Mouse (Mus musculus) spleen, adult 2 months (tissue): Measurements from ENCODE around the gene Slc46a3. TPM values are rescaled to one million over a fixed set of nuclear protein-coding genes. Genes with fewer than 3 reads are reported as not detected.

Source experiments
- DNase-seq, 2 experiments: peaks; one replicate each; pipeline versions ENCODE4 v3.0.0 to v3.0.0-alpha.2; 2012 to 2021; ENCODE audit warnings: low spot score in 2 of 2, low read depth in 1 of 2
- H3K27ac ChIP-seq: fragments of 200-500 bp; 2 replicates; pipeline ENCODE4 v1.5.1; 2012; ENCODE audit warnings: low read length, inconsistent platforms; ENCODE audit not compliant: insufficient read depth
- H3K27me3 ChIP-seq: fragments of 200-500 bp; 2 replicates; pipeline ENCODE4 v1.6.1; 2012; ENCODE audit warnings: mild to moderate bottlenecking, moderate library complexity, low read length, inconsistent platforms; ENCODE audit not compliant: control insufficient read depth, insufficient read depth
- H3K36me3 ChIP-seq: fragments of 200-500 bp; 2 replicates; pipeline ENCODE4 v1.6.1; 2012; ENCODE audit warnings: mild to moderate bottlenecking, low read length, inconsistent platforms; ENCODE audit not compliant: control insufficient read depth, insufficient read depth
- H3K4me1 ChIP-seq: fragments of 200-500 bp; 2 replicates; pipeline ENCODE4 v1.6.1; 2011; ENCODE audit warnings: inconsistent platforms; ENCODE audit not compliant: control insufficient read depth, insufficient read depth, insufficient read length
- H3K4me3 ChIP-seq: fragments of 200-500 bp; 2 replicates; pipeline ENCODE4 v1.5.1; 2011; ENCODE audit warnings: mild to moderate bottlenecking, inconsistent platforms; ENCODE audit not compliant: insufficient read depth, insufficient read length; ENCODE audit errors: extremely low read depth
- CTCF ChIP-seq: fragments of 200-500 bp; IDR thresholded peaks from 2 replicates; pipeline ENCODE4 v1.5.1; 2011; ENCODE audit warnings: mild to moderate bottlenecking, inconsistent platforms; ENCODE audit not compliant: insufficient read depth, insufficient read length, insufficient replicate concordance; ENCODE audit errors: extremely low read depth
- POLR2A ChIP-seq: fragments of 200-500 bp; IDR thresholded peaks from 2 replicates; pipeline ENCODE4 v1.6.1; 2011; ENCODE audit warnings: low read depth, low read length, inconsistent platforms
- WGBS: fragments of 180-500 bp; shearing (Covaris S2); methylation state at CpG from one replicate; pipeline ENCODE4 v1.1.7; 2018; 5-methylcytosine and 5-hydroxymethylcytosine counted together
- polyA plus RNA-seq: library from polyadenylated mRNA; depleted of rRNA; stranded (reverse); fragments of >200 nt; gene quantifications from 2 replicates; pipeline ENCODE4 v1.2.3, GENCODE M21; 2012; rRNA removed

Gene Slc46a3
- polyA plus RNA-seq, 1 experiment: 98.0 TPM

GRCm38 (mm10) chr5:147847361-147847760 lies 47.3 kb downstream of the Slc46a3 start:
- Histone ChIP-seq H3K4me1 (no peaks in the 10 kb centered on the region), H3K36me3 (no peaks in the 10 kb centered on the region), H3K27ac (no peak overlapping the region), H3K4me3 (no peak overlapping the region), H3K27me3 (no peaks in the 10 kb centered on the region)
- 81% methylated on average over 5 of the region's 5 CpGs for WGBS
- no peak for DNase-seq
- no peak for TF ChIP-seq POLR2A
- no peak for TF ChIP-seq CTCF

GRCm38 (mm10) chr5:147845319-147845718 lies 49.3 kb downstream of the Slc46a3 start:
- H3K27ac ChIP-seq: no peak overlapping the region
- WGBS: 63% methylated on average over 3 of the region's 3 CpGs
- TF ChIP-seq CTCF (no peak), POLR2A (no peak)
- no peak overlapping the region for H3K4me3 ChIP-seq
- H3K4me1 ChIP-seq: no peaks in the 10 kb centered on the region
- no peaks in the 10 kb centered on the region for H3K36me3 ChIP-seq
- H3K27me3 ChIP-seq: no peaks in the 10 kb centered on the region
- DNase-seq: no peak

- Histone ChIP-seq H3K4me3 (no peak overlapping the region), H3K27me3 (no peaks in the 10 kb centered on the region), H3K36me3 (no peaks in the 10 kb centered on the region), H3K27ac (no peak overlapping the region), H3K4me1 (no peaks in the 10 kb centered on the region)
- WGBS: 72% methylated on average over 7 of the region's 7 CpGs
- TF ChIP-seq POLR2A: no peak
- no peak for TF ChIP-seq CTCF
- no peak for DNase-seq
Observed at GRCm38 (mm10) chr5:147843340-147843739, 51.3 kb downstream of the Slc46a3 start.

DNA sequence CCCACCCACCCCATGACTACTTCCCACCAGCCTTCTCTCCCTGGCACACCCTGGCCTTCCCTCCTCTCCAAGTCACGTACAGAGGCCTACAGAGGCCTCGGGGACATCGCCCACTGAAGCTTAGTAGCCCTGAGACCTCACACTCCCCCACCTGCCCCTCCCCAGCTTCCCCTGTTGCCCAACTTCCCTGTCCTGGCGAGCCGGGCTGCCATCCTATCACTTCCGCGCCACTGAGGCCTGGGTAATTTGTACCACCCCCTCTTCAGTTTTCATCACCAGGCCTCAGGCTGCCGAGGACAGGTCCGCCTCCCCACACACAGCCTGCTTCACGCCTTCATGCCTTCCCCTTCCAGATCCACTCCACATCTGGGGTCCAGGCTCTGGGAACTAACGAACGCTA lies 55.2 kb downstream of the Slc46a3 start:
- Histone ChIP-seq H3K36me3 (no peaks in the 10 kb centered on the region), H3K4me3 (no peak overlapping the region), H3K4me1 (no peaks in the 10 kb centered on the region), H3K27ac (no peak overlapping the region), H3K27me3 (no peaks in the 10 kb centered on the region; the same call in 1 of the 2 replicates)
- DNase-seq: no peak
- TF ChIP-seq CTCF: no peak
- TF ChIP-seq POLR2A: no peak
- WGBS: 67% methylated on average over 12 of the region's 12 CpGs

- no peak overlapping the region for H3K4me3 ChIP-seq
- no peaks in the 10 kb centered on the region for H3K36me3 ChIP-seq
- TF ChIP-seq POLR2A: no peak
- no peak for TF ChIP-seq CTCF
- no peak for DNase-seq
- no peaks in the 10 kb centered on the region; the same call in 1 of the 2 replicates for H3K27me3 ChIP-seq
- no peaks in the 10 kb centered on the region for H3K4me1 ChIP-seq
- H3K27ac ChIP-seq: no peak overlapping the region
- WGBS: 46% methylated on average over 17 of the region's 17 CpGs
Observed at GRCm38 (mm10) chr5:147834841-147835500, 59.6 kb downstream of the Slc46a3 start.

- no peak overlapping the region for H3K4me3 ChIP-seq
- no peaks in the 10 kb centered on the region for H3K36me3 ChIP-seq
- TF ChIP-seq CTCF (no peak), POLR2A (no peak)
- DNase-seq: no peak
- no peaks in the 10 kb centered on the region for H3K4me1 ChIP-seq
- H3K27me3 ChIP-seq: no peaks in the 10 kb centered on the region; the same call in 1 of the 2 replicates
- H3K27ac ChIP-seq: no peak overlapping the region
- 53% methylated on average over 14 of the region's 14 CpGs for WGBS
Observed at GRCm38 (mm10) chr5:147832842-147833241, 61.8 kb downstream of the Slc46a3 start.

DNA sequence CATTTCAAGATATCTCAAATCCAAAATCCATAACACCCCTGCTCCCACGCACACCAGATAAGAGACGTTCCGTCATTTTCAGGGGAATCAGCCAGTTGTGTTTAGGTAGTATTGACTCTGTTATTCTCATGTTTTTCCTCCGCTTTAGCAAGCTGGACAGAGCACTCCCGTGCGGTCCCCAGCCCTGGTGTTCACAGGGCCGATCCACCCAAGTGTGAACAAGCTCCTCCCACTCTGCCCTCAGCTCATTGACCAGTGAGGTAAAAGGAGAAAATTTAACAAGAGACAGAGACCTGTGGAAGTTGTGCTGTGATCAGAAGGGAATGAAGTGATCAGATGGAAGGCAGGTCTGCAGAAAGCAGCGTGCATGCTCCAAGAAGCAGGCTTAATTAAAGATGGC lies 65.8 kb downstream of the Slc46a3 start:
- WGBS: 94% methylated on average over 8 of the region's 8 CpGs
- H3K4me1 ChIP-seq: peaks cover 4% of the 10 kb centered on the region; the same call in 1 of the 2 replicates
- DNase-seq: no peak
- no peak overlapping the region for H3K4me3 ChIP-seq
- H3K27me3 ChIP-seq: no peaks in the 10 kb centered on the region
- H3K27ac ChIP-seq: no peak overlapping the region
- no peaks in the 10 kb centered on the region for H3K36me3 ChIP-seq
- TF ChIP-seq CTCF (no peak), POLR2A (no peak)

Other genes with a start within 250 kb of the Slc46a3 start
- 2.9 and 4.7 TPM in 2 replicates for gene Flt1, start 168.8 kb downstream of the Slc46a3 start, polyA plus RNA-seq
- 21.5 and 22.8 TPM in 2 replicates for gene Pomp, start 34.4 kb downstream of the Slc46a3 start, polyA plus RNA-seq
- gene Mtus2, start 62.5 kb upstream of the Slc46a3 start, polyA plus RNA-seq: 2.3 TPM in 2 replicates